Mouse (Mus musculus): ENCODE data around the gene Hdac11. TPM values are rescaled to one million over a fixed set of nuclear protein-coding genes. Genes with fewer than 3 reads are reported as not detected.
A peak's percentile ranks its signal among the peaks of the same experiment; 100 is the strongest.

The Hdac11 gene
- polyA plus RNA-seq, 1 experiment from 2014 or later, result 7.7 TPM

- no peak for ATAC-seq (ENCODE audit: low read depth)
- WGBS, result 51% methylated on average over 2 of the region's 2 CpGs
- no peak overlapping the region for H3K27ac ChIP-seq (ENCODE audit: low read length)
- no peak overlapping the region for H3K4me2 ChIP-seq (ENCODE audit: low read depth, low read length)
- no peak overlapping the region for H3K4me3 ChIP-seq (ENCODE audit: low read length)
- H3K27me3 ChIP-seq (ENCODE audit: control insufficient read depth, insufficient read depth, low read depth, low read length), result no peaks in the 10 kb centered on the region
- no peaks in the 10 kb centered on the region for H3K4me1 ChIP-seq (replicated peaks; ENCODE audit: control insufficient read depth, insufficient read depth, low read length)
- H3K9me3 ChIP-seq (ENCODE audit: control insufficient read depth, low read length), result no peaks in the 10 kb centered on the region
- H3K9ac ChIP-seq (ENCODE audit: low read length), result no peak overlapping the region
- no peaks in the 10 kb centered on the region for H3K36me3 ChIP-seq (ENCODE audit: control insufficient read depth, insufficient read depth, low read length)
These were observed 15.9 kb downstream of the Hdac11 start for GRCm38 (mm10) chr6:91172381-91172780.

GRCm38 (mm10) chr6:91173221-91173880 lies 16.9 kb downstream of the Hdac11 start:
- 47% methylated on average over 7 of the region's 7 CpGs for WGBS

GRCm38 (mm10) chr6:91174211-91174610 lies 17.7 kb downstream of the Hdac11 start:
- Histone ChIP-seq H3K4me3 (ENCODE audit: low read length) (no peak overlapping the region), H3K36me3 (ENCODE audit: control insufficient read depth, insufficient read depth, low read length) (no peaks in the 10 kb centered on the region), H3K4me1 (replicated peaks; ENCODE audit: control insufficient read depth, insufficient read depth, low read length) (no peaks in the 10 kb centered on the region), H3K9ac (ENCODE audit: low read length) (no peak overlapping the region), H3K27ac (ENCODE audit: low read length) (no peak overlapping the region), H3K27me3 (ENCODE audit: control insufficient read depth, insufficient read depth, low read depth, low read length) (no peaks in the 10 kb centered on the region), H3K4me2 (ENCODE audit: low read depth, low read length) (no peak overlapping the region), H3K9me3 (ENCODE audit: control insufficient read depth, low read length) (no peaks in the 10 kb centered on the region)
- ATAC-seq (ENCODE audit: low read depth), result no peak
- 78% methylated on average over 3 of the region's 3 CpGs for WGBS

More at GRCm38 (mm10) chr6:91173221-91173880, 16.9 kb downstream of the Hdac11 start:
- H3K27ac ChIP-seq (ENCODE audit: low read length), result no peak overlapping the region
- H3K27me3 ChIP-seq (ENCODE audit: control insufficient read depth, insufficient read depth, low read depth, low read length), result no peaks in the 10 kb centered on the region
- H3K4me1 ChIP-seq (replicated peaks; ENCODE audit: control insufficient read depth, insufficient read depth, low read length), result no peaks in the 10 kb centered on the region
- H3K4me3 ChIP-seq (ENCODE audit: low read length), result no peak overlapping the region
- H3K36me3 ChIP-seq (ENCODE audit: control insufficient read depth, insufficient read depth, low read length), result no peaks in the 10 kb centered on the region
- H3K9ac ChIP-seq (ENCODE audit: low read length), result no peak overlapping the region
- H3K4me2 ChIP-seq (ENCODE audit: low read depth, low read length), result no peak overlapping the region
- no peaks in the 10 kb centered on the region for H3K9me3 ChIP-seq (ENCODE audit: control insufficient read depth, low read length)
- peak; percentile 68 for ATAC-seq (ENCODE audit: low read depth)

- Histone ChIP-seq H3K27me3 (ENCODE audit: control insufficient read depth, insufficient read depth, low read depth, low read length) (no peaks in the 10 kb centered on the region), H3K27ac (ENCODE audit: low read length) (no peak overlapping the region), H3K36me3 (ENCODE audit: control insufficient read depth, insufficient read depth, low read length) (no peaks in the 10 kb centered on the region), H3K9ac (ENCODE audit: low read length) (no peak overlapping the region), H3K4me1 (replicated peaks; ENCODE audit: control insufficient read depth, insufficient read depth, low read length) (peaks cover 3% of the 10 kb centered on the region), H3K9me3 (ENCODE audit: control insufficient read depth, low read length) (no peaks in the 10 kb centered on the region), H3K4me2 (ENCODE audit: low read depth, low read length) (no peak overlapping the region), H3K4me3 (ENCODE audit: low read length) (no peak overlapping the region)
- WGBS, result 55% methylated on average over 9 of the region's 9 CpGs
- no peak for ATAC-seq (ENCODE audit: low read depth)
These were observed 24.3 kb downstream of the Hdac11 start for GRCm38 (mm10) chr6:91180767-91181171.

GRCm38 (mm10) chr6:91181320-91181719 lies 24.9 kb downstream of the Hdac11 start:
- WGBS, result 46% methylated on average over 2 of the region's 2 CpGs
- no peak overlapping the region for H3K27ac ChIP-seq (ENCODE audit: low read length)

GRCm38 (mm10) chr6:91182075-91182490 lies 25.6 kb downstream of the Hdac11 start:
- H3K9me3 ChIP-seq (ENCODE audit: control insufficient read depth, low read length), result no peaks in the 10 kb centered on the region
- 73% methylated on average over 4 of the region's 4 CpGs for WGBS
- no peak overlapping the region for H3K27ac ChIP-seq (ENCODE audit: low read length)
- H3K27me3 ChIP-seq (ENCODE audit: control insufficient read depth, insufficient read depth, low read depth, low read length), result no peaks in the 10 kb centered on the region
- peaks cover 3% of the 10 kb centered on the region for H3K4me1 ChIP-seq (replicated peaks; ENCODE audit: control insufficient read depth, insufficient read depth, low read length)
- H3K9ac ChIP-seq (ENCODE audit: low read length), result no peak overlapping the region
- no peak overlapping the region for H3K4me3 ChIP-seq (ENCODE audit: low read length)
- H3K36me3 ChIP-seq (ENCODE audit: control insufficient read depth, insufficient read depth, low read length), result no peaks in the 10 kb centered on the region
- H3K4me2 ChIP-seq (ENCODE audit: low read depth, low read length), result no peak overlapping the region
- no peak for ATAC-seq (ENCODE audit: low read depth)

More at GRCm38 (mm10) chr6:91181320-91181719, 24.9 kb downstream of the Hdac11 start:
- ATAC-seq (ENCODE audit: low read depth), result no peak
- H3K4me3 ChIP-seq (ENCODE audit: low read length), result no peak overlapping the region
- no peak overlapping the region for H3K9ac ChIP-seq (ENCODE audit: low read length)
- H3K36me3 ChIP-seq (ENCODE audit: control insufficient read depth, insufficient read depth, low read length), result no peaks in the 10 kb centered on the region
- H3K4me2 ChIP-seq (ENCODE audit: low read depth, low read length), result no peak overlapping the region
- peaks cover 3% of the 10 kb centered on the region for H3K4me1 ChIP-seq (replicated peaks; ENCODE audit: control insufficient read depth, insufficient read depth, low read length)
- no peaks in the 10 kb centered on the region for H3K27me3 ChIP-seq (ENCODE audit: control insufficient read depth, insufficient read depth, low read depth, low read length)
- H3K9me3 ChIP-seq (ENCODE audit: control insufficient read depth, low read length), result no peaks in the 10 kb centered on the region

GRCm38 (mm10) chr6:91183041-91183440 lies 26.6 kb downstream of the Hdac11 start:
- H3K4me3 ChIP-seq (ENCODE audit: low read length), result no peak overlapping the region
- ATAC-seq (ENCODE audit: low read depth), result no peak
- WGBS, result 18% methylated on average over 1 of the region's 1 CpGs

GRCm38 (mm10) chr6:91183980-91184379 lies 27.5 kb downstream of the Hdac11 start:
- no peak overlapping the region for H3K4me3 ChIP-seq (ENCODE audit: low read length)
- no peaks in the 10 kb centered on the region for H3K9me3 ChIP-seq (ENCODE audit: control insufficient read depth, low read length)
- WGBS, result 56% methylated on average over 2 of the region's 2 CpGs
- no peaks in the 10 kb centered on the region for H3K36me3 ChIP-seq (ENCODE audit: control insufficient read depth, insufficient read depth, low read length)
- H3K4me2 ChIP-seq (ENCODE audit: low read depth, low read length), result no peak overlapping the region
- H3K27ac ChIP-seq (ENCODE audit: low read length), result no peak overlapping the region
- H3K9ac ChIP-seq (ENCODE audit: low read length), result no peak overlapping the region
- H3K4me1 ChIP-seq (replicated peaks; ENCODE audit: control insufficient read depth, insufficient read depth, low read length), result peaks cover 3% of the 10 kb centered on the region
- no peaks in the 10 kb centered on the region for H3K27me3 ChIP-seq (ENCODE audit: control insufficient read depth, insufficient read depth, low read depth, low read length)
- ATAC-seq (ENCODE audit: low read depth), result no peak

More at GRCm38 (mm10) chr6:91183041-91183440, 26.6 kb downstream of the Hdac11 start:
- Histone ChIP-seq H3K27ac (ENCODE audit: low read length) (no peak overlapping the region), H3K9me3 (ENCODE audit: control insufficient read depth, low read length) (no peaks in the 10 kb centered on the region), H3K36me3 (ENCODE audit: control insufficient read depth, insufficient read depth, low read length) (no peaks in the 10 kb centered on the region), H3K4me2 (ENCODE audit: low read depth, low read length) (no peak overlapping the region), H3K4me1 (replicated peaks; ENCODE audit: control insufficient read depth, insufficient read depth, low read length) (peaks cover 3% of the 10 kb centered on the region), H3K27me3 (ENCODE audit: control insufficient read depth, insufficient read depth, low read depth, low read length) (no peaks in the 10 kb centered on the region), H3K9ac (ENCODE audit: low read length) (no peak overlapping the region)

- no peak overlapping the region for H3K4me3 ChIP-seq (ENCODE audit: low read length)
- H3K27ac ChIP-seq (ENCODE audit: low read length), result no peak overlapping the region
- no peaks in the 10 kb centered on the region for H3K36me3 ChIP-seq (ENCODE audit: control insufficient read depth, insufficient read depth, low read length)
- no peak overlapping the region for H3K9ac ChIP-seq (ENCODE audit: low read length)
- no peak overlapping the region for H3K4me2 ChIP-seq (ENCODE audit: low read depth, low read length)
- 58% methylated on average over 3 of the region's 3 CpGs for WGBS
- peaks cover 3% of the 10 kb centered on the region for H3K4me1 ChIP-seq (replicated peaks; ENCODE audit: control insufficient read depth, insufficient read depth, low read length)
- ATAC-seq (ENCODE audit: low read depth), result no peak
- no peaks in the 10 kb centered on the region for H3K27me3 ChIP-seq (ENCODE audit: control insufficient read depth, insufficient read depth, low read depth, low read length)
- H3K9me3 ChIP-seq (ENCODE audit: control insufficient read depth, low read length), result no peaks in the 10 kb centered on the region
These were observed 28.3 kb downstream of the Hdac11 start for GRCm38 (mm10) chr6:91184776-91185175.

Measured in lung, embryonic 16.5 days (tissue).